Mouse (Mus musculus) ES-CJ7 (cell line): ENCODE measurements around the gene Gm45713.

Experiments used
- DNase-seq: peaks from one replicate; pipeline ENCODE4 v3.0.0; 2011; ENCODE audit warnings: low read depth, low spot score

Gm45713 gene

GRCm38 (mm10) chr7:45135993-45136567, at the start of gene Gm45713, which contains the start of gene Flt3l:
TSS of gene Gm45713 (minus strand) at chr7:45136231.
TSS of gene Flt3l (minus strand) at chr7:45136432.
- DNase-seq: peak; percentile 76

- no peak for DNase-seq
Observed at GRCm38 (mm10) chr7:45183672-45184071, 47.6 kb upstream of the Gm45713 start.

GRCm38 (mm10) chr7:45182606-45183005, 46.6 kb upstream of the Gm45713 start:
- DNase-seq: no peak

- DNase-seq: peak; percentile 95
Observed at GRCm38 (mm10) chr7:45182199-45182601, 46.2 kb upstream of the Gm45713 start.

GRCm38 (mm10) chr7:45181540-45181939, 45.5 kb upstream of the Gm45713 start:
- peak; percentile 64 for DNase-seq

GRCm38 (mm10) chr7:45180896-45181477, 45.0 kb upstream of the Gm45713 start, which contains the start of gene Pth2:
TSS of gene Pth2 (plus strand) at chr7:45180995.
- no peak for DNase-seq

GRCm38 (mm10) chr7:45179469-45179868, 43.4 kb upstream of the Gm45713 start, which contains the start of gene Gfy:
TSS of gene Gfy (minus strand) at chr7:45179569.
- DNase-seq: no peak

GRCm38 (mm10) chr7:45178550-45178949, 42.5 kb upstream of the Gm45713 start:
- no peak for DNase-seq

GRCm38 (mm10) chr7:45176356-45176755, 40.3 kb upstream of the Gm45713 start:
- DNase-seq: no peak

- DNase-seq: no peak
Observed at GRCm38 (mm10) chr7:45175929-45176328, 39.9 kb upstream of the Gm45713 start.

GRCm38 (mm10) chr7:45175398-45175797, 39.4 kb upstream of the Gm45713 start:
- no peak for DNase-seq

GRCm38 (mm10) chr7:45174567-45175280, 38.7 kb upstream of the Gm45713 start:
- peak; percentile 67 for DNase-seq

- DNase-seq: peak; percentile 74
Observed at GRCm38 (mm10) chr7:45173772-45174171, 37.7 kb upstream of the Gm45713 start.

- peak; percentile 44 for DNase-seq
Observed at GRCm38 (mm10) chr7:45172974-45173373, 36.9 kb upstream of the Gm45713 start.

GRCm38 (mm10) chr7:45169495-45169894, 33.5 kb upstream of the Gm45713 start:
- DNase-seq: no peak

- no peak for DNase-seq
Observed at GRCm38 (mm10) chr7:45168656-45169055, 32.6 kb upstream of the Gm45713 start.

- DNase-seq: no peak
Observed at GRCm38 (mm10) chr7:45167761-45168445, 31.9 kb upstream of the Gm45713 start.

GRCm38 (mm10) chr7:45166950-45167401, 30.9 kb upstream of the Gm45713 start:
- no peak for DNase-seq

- DNase-seq: no peak
Observed at GRCm38 (mm10) chr7:45165701-45166100, 29.7 kb upstream of the Gm45713 start.

GRCm38 (mm10) chr7:45164833-45165232, 28.8 kb upstream of the Gm45713 start:
- no peak for DNase-seq

GRCm38 (mm10) chr7:45163735-45164490, 27.9 kb upstream of the Gm45713 start, which contains the start of gene Slc17a7:
TSS of gene Slc17a7 (plus strand) at chr7:45163949.
- no peak for DNase-seq
